Mouse (Mus musculus): ENCODE results near the gene Ttyh1.

GRCm38 (mm10) chr7:4150811-4151221, 31.6 kb downstream of the Ttyh1 start:
- TF ChIP-seq POLR2A (IDR thresholded peaks at IDR 0.05; ENCODE audit: extremely low read depth, insufficient read depth, low read length), result 0 out of 2 replicates have a peak, but pooled peaks have one; percentile 10
- no peak for TF ChIP-seq CTCF (IDR thresholded peaks at IDR 0.05; ENCODE audit: low read depth, low read length)

All from liver, adult 2 months (tissue).